Mouse (Mus musculus) gastrocnemius, postnatal 4 days (tissue): ENCODE measurements around the gene Lrrc7. TPM values are rescaled to one million over a fixed set of nuclear protein-coding genes. Genes with fewer than 3 reads are reported as not detected.

Experiments used
- DNase-seq, 2 experiments: peaks; one replicate each; pipeline ENCODE4 v3.0.0; 2021 to 2022; ENCODE audit warnings: low spot score in 2 of 2, mixed read lengths in 2 of 2
- total RNA-seq, 2 experiments: library from RNA; stranded (reverse); gene quantifications; 2 replicates each; pipeline ENCODE4 v1.2.3; 2021

Lrrc7 gene
- total RNA-seq, 2 experiments from 2014 or later = 0.05 to 0.10 TPM

- no peak for DNase-seq
Measured at GRCm38 (mm10) chr3:158076685-158077379, 485.2 kb downstream of the Lrrc7 start.

GRCm38 (mm10) chr3:158075004-158075403, 487.0 kb downstream of the Lrrc7 start:
- no peak for DNase-seq

- DNase-seq = no peak
Measured at GRCm38 (mm10) chr3:158068613-158069263, 493.3 kb downstream of the Lrrc7 start.

GRCm38 (mm10) chr3:158067916-158068315, 494.1 kb downstream of the Lrrc7 start:
- DNase-seq = no peak

- DNase-seq = no peak
Measured at GRCm38 (mm10) chr3:158065256-158065655, 496.8 kb downstream of the Lrrc7 start.

GRCm38 (mm10) chr3:158061811-158062523, 500.1 kb downstream of the Lrrc7 start:
- no peak for DNase-seq

GRCm38 (mm10) chr3:158060621-158061291, 501.3 kb downstream of the Lrrc7 start:
- DNase-seq = no peak

- no peak for DNase-seq
Measured at GRCm38 (mm10) chr3:158049508-158049907, 512.5 kb downstream of the Lrrc7 start.

- DNase-seq = no peak
Measured at GRCm38 (mm10) chr3:158040755-158041154, 521.3 kb downstream of the Lrrc7 start.

- no peak for DNase-seq
Measured at GRCm38 (mm10) chr3:158038106-158038505, 523.9 kb downstream of the Lrrc7 start.

GRCm38 (mm10) chr3:158036329-158036988, 525.6 kb downstream of the Lrrc7 start, which contains the start of the genes Srsf11 and Lrrc40:
TSS of gene Srsf11 (minus strand) at chr3:158036639.
TSS of gene Lrrc40 (plus strand) at chr3:158036662.
- DNase-seq = peak; percentile 84 to 94

GRCm38 (mm10) chr3:158035866-158036265, 526.2 kb downstream of the Lrrc7 start:
- DNase-seq = peak in 1 of 2 experiments; percentile 16
